Mouse (Mus musculus): ENCODE results near the gene Tssc4.

- no peak for TF ChIP-seq CTCF (IDR thresholded peaks at IDR 0.05 in 2 of 3, conservative IDR thresholded peaks at IDR 0.05 in 1 of 3; ENCODE audit: control insufficient read depth in 1 of 3, insufficient read depth in 1 of 3, low read depth in 2 of 3, low read length in 3 of 3, poor library complexity in 1 of 3, severe bottlenecking in 1 of 3)
- peak; percentile 95 to 97 for TF ChIP-seq EP300 (IDR thresholded peaks at IDR 0.05; ENCODE audit: low read depth in 1 of 2, low read length in 2 of 2)
- peak; percentile 79 for TF ChIP-seq ETS1 (IDR thresholded peaks at IDR 0.05; ENCODE audit: low read depth, low read length)
- peak; percentile 72; the same call in 1 of the 2 replicates for TF ChIP-seq MAX (IDR thresholded peaks at IDR 0.05; ENCODE audit: low read length)
- peak; percentile 91 for TF ChIP-seq TCF12 (IDR thresholded peaks at IDR 0.05; ENCODE audit: low read depth, low read length)
- TF ChIP-seq SIN3A (IDR thresholded peaks at IDR 0.05; ENCODE audit: low read length) = peak; percentile 92
These were observed 11.3 kb upstream of the Tssc4 start for GRCm38 (mm10) chr7:143057667-143058220.

All from MEL (cell line).